Mouse (Mus musculus) stomach, postnatal 0 days (tissue): ENCODE data around the gene Trim24. TPM values are rescaled to one million over a fixed set of nuclear protein-coding genes. Genes with fewer than 3 reads are reported as not detected.
A peak's percentile ranks its signal among the peaks of the same experiment; 100 is the strongest.

Experiments used
- ATAC-seq: fragments of 200-750 bp; cut with Nextera tagmentation; 2 replicates; pipeline ENCODE4 v1.8.0; 2017; ENCODE audit not compliant: low FRiP score, low TSS enrichment
- DNase-seq: peaks from one replicate; pipeline ENCODE4 v3.0.0-alpha.2; 2016; ENCODE audit warnings: low spot score
- H3K27ac ChIP-seq: fragments of 300-500 bp; sonication (generic); replicated peaks from 2 replicates; pipeline ENCODE4 v1.5.1; 2014; ENCODE audit warnings: mild to moderate bottlenecking, control low read depth
- H3K27me3 ChIP-seq: fragments of 300-500 bp; sonication (generic); 2 replicates; pipeline ENCODE4 v1.6.1; 2014; ENCODE audit warnings: low read length; ENCODE audit not compliant: control insufficient read depth, insufficient read depth
- H3K36me3 ChIP-seq: fragments of 300-500 bp; sonication (generic); 2 replicates; pipeline ENCODE4 v1.6.1; 2014; ENCODE audit warnings: low read length, mixed read lengths; ENCODE audit not compliant: control insufficient read depth, insufficient read depth
- H3K4me1 ChIP-seq: fragments of 300-500 bp; sonication (generic); replicated peaks from 2 replicates; pipeline ENCODE4 v1.6.1; 2014; ENCODE audit warnings: antibody characterized with exemption; ENCODE audit not compliant: control insufficient read depth, insufficient read depth
- H3K4me2 ChIP-seq: fragments of 300-500 bp; sonication (generic); replicated peaks from 2 replicates; pipeline ENCODE4 v1.6.1; 2014; ENCODE audit warnings: low read depth, mild to moderate bottlenecking, control low read depth, moderate library complexity
- H3K4me3 ChIP-seq: fragments of 300-500 bp; sonication (generic); 2 replicates; pipeline ENCODE4 v1.5.1; 2014; ENCODE audit warnings: low read depth, low read length, control low read depth
- H3K9ac ChIP-seq: fragments of 300-500 bp; sonication (generic); 2 replicates; pipeline ENCODE4 v1.6.1; 2014; ENCODE audit warnings: mild to moderate bottlenecking, low read length, control low read depth, mixed read lengths
- H3K9me3 ChIP-seq: fragments of 300-500 bp; sonication (generic); 2 replicates; pipeline ENCODE4 v1.6.1; 2016; ENCODE audit warnings: low read length; ENCODE audit not compliant: control insufficient read depth
- CTCF ChIP-seq: IDR thresholded peaks from 2 replicates; pipeline ENCODE4 v1.5.1; 2016; ENCODE audit warnings: antibody characterized with exemption, low read depth, mild to moderate bottlenecking, moderate library complexity
- EP300 ChIP-seq: optimal IDR thresholded peaks from 2 replicates; pipeline ENCODE3; 2016; ENCODE audit warnings: antibody characterized with exemption
- WGBS: fragments of 180-500 bp; shearing (Covaris S2); extraction: QIAGEN DNeasy Blood & Tissue Kit; methylation state at CpG from one replicate; pipeline ENCODE4 v1.1.7; 2014; 5-methylcytosine and 5-hydroxymethylcytosine counted together
- polyA plus RNA-seq: library from polyadenylated mRNA; unstranded; fragments of >200 nt; fragmentation: Nextera tagmentation; extraction: Ambion mirVana; gene quantifications from 2 replicates; pipeline ENCODE4 v1.2.1, GENCODE M21; 2015

Trim24 gene
- polyA plus RNA-seq, 1 experiment from 2014 or later: 5.6 TPM

GRCm38 (mm10) chr6:37880586-37880985, 10.0 kb downstream of the Trim24 start:
- H3K9ac ChIP-seq: no peak overlapping the region
- no peak for TF ChIP-seq CTCF
- no peak for TF ChIP-seq EP300
- H3K27ac ChIP-seq: no peak overlapping the region
- no peaks in the 10 kb centered on the region for H3K9me3 ChIP-seq
- no peaks in the 10 kb centered on the region; the same call in 1 of the 2 replicates for H3K36me3 ChIP-seq
- ATAC-seq: no peak
- no peaks in the 10 kb centered on the region for H3K27me3 ChIP-seq
- H3K4me1 ChIP-seq: no peaks in the 10 kb centered on the region
- no peak for DNase-seq
- no peak overlapping the region for H3K4me2 ChIP-seq
- WGBS: 98% methylated on average over 3 of the region's 3 CpGs
- no peak overlapping the region for H3K4me3 ChIP-seq

GRCm38 (mm10) chr6:37893586-37893985, 23.0 kb downstream of the Trim24 start:
- Histone ChIP-seq H3K36me3 (no peaks in the 10 kb centered on the region), H3K4me1 (no peaks in the 10 kb centered on the region), H3K9me3 (no peaks in the 10 kb centered on the region), H3K4me2 (no peak overlapping the region), H3K27ac (no peak overlapping the region), H3K27me3 (no peaks in the 10 kb centered on the region), H3K9ac (no peak overlapping the region), H3K4me3 (no peak overlapping the region)
- no peak for DNase-seq
- no peak for TF ChIP-seq EP300
- TF ChIP-seq CTCF: no peak
- ATAC-seq: no peak
- WGBS: 58% methylated on average over 2 of the region's 2 CpGs

GRCm38 (mm10) chr6:37895646-37896435, 25.2 kb downstream of the Trim24 start:
- no peak overlapping the region for H3K4me3 ChIP-seq
- 36% methylated on average over 5 of the region's 5 CpGs for WGBS
- ATAC-seq: peak; percentile 82
- no peaks in the 10 kb centered on the region for H3K9me3 ChIP-seq
- H3K27ac ChIP-seq: peak overlapping the region; percentile 63
- no peak for TF ChIP-seq CTCF
- TF ChIP-seq EP300: no peak
- no peak overlapping the region for H3K9ac ChIP-seq
- no peak overlapping the region for H3K4me2 ChIP-seq
- no peaks in the 10 kb centered on the region for H3K4me1 ChIP-seq
- peak; percentile 57 for DNase-seq
- H3K36me3 ChIP-seq: no peaks in the 10 kb centered on the region
- H3K27me3 ChIP-seq: no peaks in the 10 kb centered on the region

GRCm38 (mm10) chr6:37900221-37900620, 29.6 kb downstream of the Trim24 start:
- WGBS: 93% methylated on average over 2 of the region's 2 CpGs
- no peak for TF ChIP-seq CTCF
- TF ChIP-seq EP300: no peak
- ATAC-seq (peak; percentile 72), DNase-seq (no peak)
- Histone ChIP-seq H3K9me3 (no peaks in the 10 kb centered on the region), H3K9ac (no peak overlapping the region), H3K27ac (no peak overlapping the region), H3K4me2 (no peak overlapping the region), H3K27me3 (no peaks in the 10 kb centered on the region), H3K4me3 (no peak overlapping the region), H3K4me1 (no peaks in the 10 kb centered on the region), H3K36me3 (peaks cover 3% of the 10 kb centered on the region; the same call in 1 of the 2 replicates)

- peaks cover 3% of the 10 kb centered on the region; the same call in 1 of the 2 replicates for H3K36me3 ChIP-seq
- H3K4me2 ChIP-seq: no peak overlapping the region
- TF ChIP-seq CTCF (no peak), EP300 (no peak)
- H3K27me3 ChIP-seq: no peaks in the 10 kb centered on the region
- no peak overlapping the region for H3K9ac ChIP-seq
- DNase-seq (no peak), ATAC-seq (no peak)
- H3K9me3 ChIP-seq: no peaks in the 10 kb centered on the region
- 82% methylated on average over 2 of the region's 2 CpGs for WGBS
- no peak overlapping the region for H3K27ac ChIP-seq
- no peaks in the 10 kb centered on the region for H3K4me1 ChIP-seq
- H3K4me3 ChIP-seq: no peak overlapping the region
Observed at GRCm38 (mm10) chr6:37901791-37902190, 31.2 kb downstream of the Trim24 start.

GRCm38 (mm10) chr6:37903810-37904209, 33.2 kb downstream of the Trim24 start:
- TF ChIP-seq CTCF (peak; percentile 37), EP300 (no peak)
- ATAC-seq (no peak), DNase-seq (no peak)
- no peaks in the 10 kb centered on the region for H3K4me1 ChIP-seq
- no peak overlapping the region for H3K4me3 ChIP-seq
- H3K9ac ChIP-seq: no peak overlapping the region
- no peak overlapping the region for H3K4me2 ChIP-seq
- H3K27ac ChIP-seq: no peak overlapping the region
- H3K9me3 ChIP-seq: no peaks in the 10 kb centered on the region
- 85% methylated on average over 1 of the region's 1 CpGs for WGBS
- H3K27me3 ChIP-seq: no peaks in the 10 kb centered on the region
- peaks cover 3% of the 10 kb centered on the region; the same call in 1 of the 2 replicates for H3K36me3 ChIP-seq
